8 mouse cellular contexts compared by ENCODE assay signal in the genomic region with DNA sequence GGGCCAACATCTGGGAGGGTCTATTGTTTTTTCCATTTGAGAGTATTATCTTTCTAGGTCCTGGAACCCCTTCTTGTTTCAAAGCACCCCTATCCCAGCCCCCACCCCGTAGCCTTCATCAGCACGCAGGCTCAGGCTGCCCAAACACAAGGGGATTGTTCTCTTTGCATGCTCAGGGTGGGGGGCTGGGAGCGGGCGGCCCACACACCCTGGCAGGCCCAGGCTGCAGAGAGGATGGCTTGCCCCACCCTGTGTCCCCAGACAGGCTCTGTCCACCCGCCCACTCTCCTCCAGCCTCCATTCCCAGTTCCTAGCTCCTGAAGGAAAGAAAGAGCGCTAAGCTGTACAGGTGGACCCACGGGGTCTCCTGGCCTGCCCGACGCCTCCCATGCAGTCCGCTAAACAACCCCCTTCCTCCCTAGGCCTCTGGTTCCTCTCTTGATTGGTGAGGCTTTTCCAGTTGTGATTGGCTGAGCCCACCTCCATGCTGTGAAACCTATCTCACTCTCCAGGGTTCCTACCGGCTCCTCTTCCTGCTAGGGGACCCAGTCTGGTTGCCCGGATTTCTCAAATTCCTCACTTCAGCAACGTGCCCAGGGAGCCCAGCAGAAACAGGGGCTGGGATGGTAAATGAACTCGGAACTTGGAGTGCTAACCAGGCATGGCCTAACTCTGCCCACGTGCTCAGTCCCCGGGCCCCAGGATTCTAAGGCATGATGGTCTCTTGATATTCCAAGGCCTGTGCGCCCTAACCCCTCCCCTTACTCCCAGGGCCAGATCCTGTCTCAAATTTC. TPM values are rescaled to one million over a fixed set of nuclear protein-coding genes. Genes with fewer than 3 reads are reported as not detected.
DNase-seq lines count a peak whose midpoint lies in the region; ATAC-seq and TF ChIP-seq lines count a peak whose summit lies in the region.

No protein-coding gene starts in this region.

- TF ChIP-seq EP300 in stomach, postnatal 0 days (optimal IDR thresholded peaks at IDR 0.05), result no peak

- 3% methylated on average over 17 of the region's 17 CpGs for WGBS in heart, embryonic 14.5 days
- WGBS in forebrain, embryonic 12.5 days, result 0% methylated on average over 17 of the region's 17 CpGs
- 9% methylated on average over 17 of the region's 17 CpGs for WGBS in liver, embryonic 12.5 days (ENCODE audit: insufficient replicate concordance)
- 23% methylated on average over 16 of the region's 17 CpGs for WGBS in stomach, postnatal 0 days

- no peak for TF ChIP-seq CTCF in stomach, postnatal 0 days (IDR thresholded peaks at IDR 0.05; ENCODE audit: low read depth)

- DNase-seq in heart, adult 18-20 months, result no peak
- DNase-seq in Muller cell, postnatal 12 days (ENCODE audit: inconsistent ontology term), result peak; percentile 74
- DNase-seq in stomach, postnatal 0 days (ENCODE audit: low spot score), result no peak
- no peak for DNase-seq in thymus, postnatal 4 days
- no peak for DNase-seq in ovary, postnatal 36 days (ENCODE audit: low spot score)

- peak overlapping the region; percentile 77 to 79 for H3K4me3 ChIP-seq in heart, embryonic 14.5 days (ENCODE audit: control insufficient read depth in 1 of 2, insufficient read depth in 1 of 2, low read depth in 1 of 2, low read length in 2 of 2)
- H3K4me3 ChIP-seq in forebrain, embryonic 12.5 days (replicated peaks), result peak overlapping the region; percentile 78
- peak overlapping the region; percentile 63 for H3K4me3 ChIP-seq in liver, embryonic 12.5 days
- H3K4me3 ChIP-seq in stomach, postnatal 0 days (ENCODE audit: low read depth, low read length), result peak overlapping the region; percentile 61

- H3K27ac ChIP-seq in heart, embryonic 14.5 days (replicated peaks in 1 of 2; ENCODE audit: control insufficient read depth in 1 of 2, insufficient read depth in 1 of 2, low read depth in 2 of 2, low read length in 2 of 2), result peak overlapping the region; percentile 83 to 91
- peak overlapping the region; percentile 97 for H3K27ac ChIP-seq in forebrain, embryonic 12.5 days
- H3K27ac ChIP-seq in liver, embryonic 12.5 days, result peak overlapping the region; percentile 78; the same call in 1 of the 2 replicates
- no peak overlapping the region for H3K27ac ChIP-seq in stomach, postnatal 0 days (replicated peaks)

- H3K9ac ChIP-seq in heart, embryonic 14.5 days (ENCODE audit: low read length), result peak overlapping the region; percentile 86
- peak overlapping the region; percentile 92 for H3K9ac ChIP-seq in forebrain, embryonic 12.5 days
- peak overlapping the region; percentile 75 for H3K9ac ChIP-seq in liver, embryonic 12.5 days
- H3K9ac ChIP-seq in stomach, postnatal 0 days (ENCODE audit: low read length), result peak overlapping the region; percentile 72

- peak overlapping the region; percentile 94 for H3K4me2 ChIP-seq in heart, embryonic 14.5 days (ENCODE audit: low read length)
- peak overlapping the region; percentile 96 for H3K4me2 ChIP-seq in forebrain, embryonic 12.5 days
- H3K4me2 ChIP-seq in liver, embryonic 12.5 days, result peak overlapping the region; percentile 94
- peak overlapping the region; percentile 78 for H3K4me2 ChIP-seq in stomach, postnatal 0 days (replicated peaks; ENCODE audit: low read depth)

- peaks cover 47 to 65% of the 10 kb centered on the region in 2 experiments for H3K4me1 ChIP-seq in heart, embryonic 14.5 days (ENCODE audit: control insufficient read depth in 2 of 2, insufficient read depth in 2 of 2, low read length in 2 of 2)
- peaks cover 84% of the 10 kb centered on the region for H3K4me1 ChIP-seq in forebrain, embryonic 12.5 days
- peaks cover 72% of the 10 kb centered on the region for H3K4me1 ChIP-seq in liver, embryonic 12.5 days
- peaks cover 19% of the 10 kb centered on the region for H3K4me1 ChIP-seq in stomach, postnatal 0 days (replicated peaks; ENCODE audit: control insufficient read depth, insufficient read depth)

- peaks cover 12% of the 10 kb centered on the region; the same call in 1 of the 2 replicates for H3K36me3 ChIP-seq in heart, embryonic 14.5 days (ENCODE audit: control insufficient read depth, insufficient read depth, low read length)
- H3K36me3 ChIP-seq in forebrain, embryonic 12.5 days (replicated peaks), result peaks cover 27% of the 10 kb centered on the region
- peaks cover 5% of the 10 kb centered on the region; the same call in 1 of the 2 replicates for H3K36me3 ChIP-seq in liver, embryonic 12.5 days
- no peaks in the 10 kb centered on the region for H3K36me3 ChIP-seq in stomach, postnatal 0 days (ENCODE audit: control insufficient read depth, insufficient read depth, low read length)

- no peak for ATAC-seq in heart, embryonic 14.5 days (ENCODE audit: insufficient number of reproducible peaks, insufficient read depth, low FRiP score, low read depth)
- peak; percentile 36; the same call in 1 of the 2 replicates for ATAC-seq in forebrain, embryonic 12.5 days (ENCODE audit: low FRiP score)
- ATAC-seq in liver, embryonic 12.5 days, result no peak
- ATAC-seq in stomach, postnatal 0 days (ENCODE audit: low FRiP score, low TSS enrichment), result no peak

- no peaks in the 10 kb centered on the region for H3K27me3 ChIP-seq in heart, embryonic 14.5 days (ENCODE audit: control insufficient read depth, insufficient read depth, low read length)
- H3K27me3 ChIP-seq in forebrain, embryonic 12.5 days, result no peaks in the 10 kb centered on the region
- H3K27me3 ChIP-seq in liver, embryonic 12.5 days (replicated peaks), result peaks cover 44% of the 10 kb centered on the region
- no peaks in the 10 kb centered on the region for H3K27me3 ChIP-seq in stomach, postnatal 0 days (ENCODE audit: control insufficient read depth, insufficient read depth, low read length)

- no peaks in the 10 kb centered on the region for H3K9me3 ChIP-seq in heart, embryonic 14.5 days (ENCODE audit: control insufficient read depth, low read length)
- H3K9me3 ChIP-seq in forebrain, embryonic 12.5 days, result no peaks in the 10 kb centered on the region
- H3K9me3 ChIP-seq in liver, embryonic 12.5 days (replicated peaks), result no peaks in the 10 kb centered on the region
- no peaks in the 10 kb centered on the region for H3K9me3 ChIP-seq in stomach, postnatal 0 days (ENCODE audit: control insufficient read depth, low read length)

RNA-seq across cellular contexts. Expression of a gene that starts 2.0 kb away (rescaled TPM):
- polyA plus RNA-seq in heart, embryonic 14.5 days (2014; fragmentation: Nextera tagmentation; extraction: Ambion mirVana), result 59.0 and 66.4 TPM in 2 replicates
- 10 to 100 TPM; 61.1 to 63.2 TPM for total RNA-seq in heart, adult 18-20 months (2021)
- polyA plus RNA-seq in forebrain, embryonic 12.5 days (2016; fragmentation: Nextera tagmentation; extraction: Ambion mirVana), result 299 and 311 TPM in 2 replicates
- polyA plus RNA-seq in liver, embryonic 12.5 days (2016; fragmentation: Nextera tagmentation; extraction: Ambion mirVana), result 27.3 and 30.9 TPM in 2 replicates
- polyA plus RNA-seq in stomach, postnatal 0 days (2015; fragmentation: Nextera tagmentation; extraction: Ambion mirVana), result 16.8 and 20.3 TPM in 2 replicates

RNA-seq across cellular contexts. Expression of a gene that starts 7.6 kb away (rescaled TPM):
- polyA plus RNA-seq in heart, embryonic 14.5 days (2014; fragmentation: Nextera tagmentation; extraction: Ambion mirVana), result 55.9 and 57.5 TPM in 2 replicates
- total RNA-seq in heart, adult 18-20 months (2021), result 10 to 100 TPM; 19.0 to 19.6 TPM
- polyA plus RNA-seq in forebrain, embryonic 12.5 days (2016; fragmentation: Nextera tagmentation; extraction: Ambion mirVana), result 37.7 and 39.0 TPM in 2 replicates
- polyA plus RNA-seq in liver, embryonic 12.5 days (2016; fragmentation: Nextera tagmentation; extraction: Ambion mirVana), result 29.1 and 31.6 TPM in 2 replicates
- 23.1 and 23.2 TPM in 2 replicates for polyA plus RNA-seq in stomach, postnatal 0 days (2015; fragmentation: Nextera tagmentation; extraction: Ambion mirVana)

RNA-seq across cellular contexts. Expression of a gene that starts 7.8 kb away (rescaled TPM):
- polyA plus RNA-seq in heart, embryonic 14.5 days (2014; fragmentation: Nextera tagmentation; extraction: Ambion mirVana), result 6.6 and 7.1 TPM in 2 replicates
- 1 to 10 TPM; 8.5 to 8.6 TPM for total RNA-seq in heart, adult 18-20 months (2021)
- polyA plus RNA-seq in forebrain, embryonic 12.5 days (2016; fragmentation: Nextera tagmentation; extraction: Ambion mirVana), result 4.4 TPM in 2 replicates
- 14.5 and 15.2 TPM in 2 replicates for polyA plus RNA-seq in liver, embryonic 12.5 days (2016; fragmentation: Nextera tagmentation; extraction: Ambion mirVana)
- 39.0 and 46.0 TPM in 2 replicates for polyA plus RNA-seq in stomach, postnatal 0 days (2015; fragmentation: Nextera tagmentation; extraction: Ambion mirVana)

RNA-seq across cellular contexts. Expression of a gene that starts 10.7 kb away (rescaled TPM):
- polyA plus RNA-seq in heart, embryonic 14.5 days (2014; fragmentation: Nextera tagmentation; extraction: Ambion mirVana), result 0.30 and 0.46 TPM in 2 replicates
- not detected for total RNA-seq in heart, adult 18-20 months (2021)
- 0.26 and 0.55 TPM in 2 replicates for polyA plus RNA-seq in forebrain, embryonic 12.5 days (2016; fragmentation: Nextera tagmentation; extraction: Ambion mirVana)
- polyA plus RNA-seq in liver, embryonic 12.5 days (2016; fragmentation: Nextera tagmentation; extraction: Ambion mirVana), result 0.10 and 0.19 TPM in 2 replicates
- 0.15 and 0.23 TPM in 2 replicates for polyA plus RNA-seq in stomach, postnatal 0 days (2015; fragmentation: Nextera tagmentation; extraction: Ambion mirVana)

RNA-seq across cellular contexts. Expression of a gene that starts 17.0 kb away (rescaled TPM):
- polyA plus RNA-seq in heart, embryonic 14.5 days (2014; fragmentation: Nextera tagmentation; extraction: Ambion mirVana), result 22.8 and 24.8 TPM in 2 replicates
- 10 to 100 TPM; 26.1 to 26.8 TPM for total RNA-seq in heart, adult 18-20 months (2021)
- 38.0 and 42.6 TPM in 2 replicates for polyA plus RNA-seq in forebrain, embryonic 12.5 days (2016; fragmentation: Nextera tagmentation; extraction: Ambion mirVana)
- polyA plus RNA-seq in liver, embryonic 12.5 days (2016; fragmentation: Nextera tagmentation; extraction: Ambion mirVana), result 34.0 and 35.2 TPM in 2 replicates
- polyA plus RNA-seq in stomach, postnatal 0 days (2015; fragmentation: Nextera tagmentation; extraction: Ambion mirVana), result 20.7 and 23.9 TPM in 2 replicates
